Mouse (Mus musculus) heart, embryonic 16.5 days (tissue): ENCODE measurements at regions not wholly inside any gene's neighbourhood (a gene's known extent, or its start where the extent isn't known, plus 50 kb on each side); places are given as distances from the start of the nearest gene placed in this dataset.
"Not testable (repeated sequence)": the region's sequence is repeated elsewhere in the genome, so short reads cannot be mapped to it uniquely, and the experiment has no call there.

Experiments used
- ATAC-seq: fragments of 200-750 bp; cut with Nextera tagmentation; replicated peaks from 2 replicates; pipeline ENCODE4 v1.8.0; 2017; ENCODE audit warnings: moderate number of reproducible peaks; ENCODE audit not compliant: insufficient read depth, low FRiP score; ENCODE audit errors: extremely low read depth
- H3K27ac ChIP-seq: fragments of 300-500 bp; sonication (generic); 2 replicates; pipeline ENCODE4 v1.5.1; 2014; ENCODE audit warnings: mild to moderate bottlenecking, low read length, control low read depth, moderate library complexity
- H3K27me3 ChIP-seq: fragments of 300-500 bp; sonication (generic); 2 replicates; pipeline ENCODE4 v1.6.1; 2014; ENCODE audit warnings: low read length, mixed read lengths; ENCODE audit not compliant: control insufficient read depth, insufficient read depth
- H3K36me3 ChIP-seq: fragments of 300-500 bp; sonication (generic); 2 replicates; pipeline ENCODE4 v1.6.1; 2014; ENCODE audit not compliant: control insufficient read depth, insufficient read depth
- H3K4me1 ChIP-seq: fragments of 300-500 bp; sonication (generic); 2 replicates; pipeline ENCODE4 v1.6.1; 2014; ENCODE audit warnings: low read length, mixed read lengths; ENCODE audit not compliant: control insufficient read depth, insufficient read depth
- H3K4me2 ChIP-seq: fragments of 300-500 bp; sonication (generic); 2 replicates; pipeline ENCODE4 v1.6.1; 2014; ENCODE audit warnings: low read depth, mild to moderate bottlenecking, control low read depth, low read length
- H3K4me3 ChIP-seq: fragments of 300-500 bp; sonication (generic); 2 replicates; pipeline ENCODE4 v1.5.1; 2014; ENCODE audit warnings: mild to moderate bottlenecking, control low read depth, low read length
- H3K9ac ChIP-seq: fragments of 300-500 bp; sonication (generic); 2 replicates; pipeline ENCODE4 v1.6.1; 2014; ENCODE audit warnings: low read length, control low read depth
- H3K9me3 ChIP-seq: fragments of 300-500 bp; sonication (generic); replicated peaks from 2 replicates; pipeline ENCODE4 v1.6.1; 2016; ENCODE audit warnings: low read length; ENCODE audit not compliant: control insufficient read depth
- WGBS: fragments of 180-500 bp; shearing (Covaris S2); extraction: QIAGEN DNeasy Blood & Tissue Kit; methylation state at CpG from one replicate; pipeline ENCODE4 v1.1.7; 2014; 5-methylcytosine and 5-hydroxymethylcytosine counted together

DNA sequence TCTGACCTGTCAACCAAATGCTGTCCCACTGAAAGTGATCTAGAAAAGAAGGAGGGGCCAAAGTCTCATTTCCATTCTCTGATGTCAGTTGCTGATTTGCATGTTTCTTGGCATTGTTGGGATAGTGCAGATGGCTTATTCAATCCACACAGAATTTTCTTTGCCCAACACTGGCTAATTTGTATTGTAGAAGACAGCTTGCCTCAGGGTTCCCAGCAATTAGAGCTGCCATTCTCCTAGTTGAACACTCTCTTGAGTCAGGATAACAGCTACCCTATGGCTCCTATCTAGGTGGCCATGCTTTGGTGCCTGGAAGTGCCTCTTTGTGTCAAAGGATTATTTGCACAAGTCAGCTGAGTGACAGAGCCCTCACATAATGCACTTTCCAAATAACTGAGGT, 569.0 kb downstream of the Lrriq3 start:
- no peaks in the 10 kb centered on the region for H3K9me3 ChIP-seq
- no peaks in the 10 kb centered on the region for H3K36me3 ChIP-seq
- no peak for ATAC-seq
- no peak overlapping the region for H3K4me3 ChIP-seq
- H3K27me3 ChIP-seq = no peaks in the 10 kb centered on the region
- no peak overlapping the region for H3K4me2 ChIP-seq
- no peak overlapping the region for H3K27ac ChIP-seq
- no peaks in the 10 kb centered on the region for H3K4me1 ChIP-seq
- H3K9ac ChIP-seq = no peak overlapping the region

DNA sequence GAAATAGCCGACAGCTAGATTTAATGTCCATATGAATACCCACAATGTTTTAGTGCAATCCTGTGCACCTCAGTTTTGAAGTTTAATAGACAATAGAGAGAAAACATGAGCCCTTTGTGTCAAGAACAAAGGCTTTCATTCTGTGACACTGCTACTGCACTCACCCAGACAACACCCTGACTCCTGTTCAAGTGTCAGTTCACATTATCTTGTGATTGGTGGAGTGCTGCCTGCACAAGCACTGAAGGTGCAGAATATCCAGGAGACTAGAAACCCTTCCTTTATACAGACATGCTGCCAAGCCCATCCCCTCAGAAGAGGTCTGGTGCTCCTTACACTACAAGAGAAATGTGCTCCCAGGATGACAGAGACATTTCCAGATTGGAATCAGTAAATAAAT, 579.3 kb downstream of the Lrriq3 start:
- Histone ChIP-seq H3K4me1 (no peaks in the 10 kb centered on the region), H3K4me2 (no peak overlapping the region), H3K4me3 (no peak overlapping the region), H3K9ac (no peak overlapping the region), H3K9me3 (no peaks in the 10 kb centered on the region), H3K27ac (no peak overlapping the region), H3K36me3 (no peaks in the 10 kb centered on the region), H3K27me3 (no peaks in the 10 kb centered on the region)
- ATAC-seq = no peak
- WGBS = 68% methylated on average over 1 of the region's 1 CpGs

DNA sequence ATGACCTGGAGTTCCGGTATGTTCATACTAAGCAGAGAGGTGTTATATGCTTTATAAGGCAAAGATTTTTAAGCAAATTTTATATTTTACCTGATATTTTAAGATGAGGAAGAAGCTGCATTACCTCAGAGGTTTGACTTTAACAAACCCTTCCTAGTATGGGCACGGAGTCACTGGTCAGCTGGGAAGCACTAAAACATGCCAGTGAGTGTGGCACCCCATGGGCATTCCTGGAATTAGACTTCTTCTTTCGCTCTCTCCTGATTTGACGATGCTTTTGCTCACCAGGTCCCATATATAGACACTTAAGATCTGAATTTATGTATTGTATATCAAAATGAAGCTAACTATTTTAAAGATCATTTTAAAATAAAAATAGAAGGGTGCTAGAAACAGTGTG, 587.0 kb downstream of the Lrriq3 start:
- H3K27me3 ChIP-seq = no peaks in the 10 kb centered on the region
- WGBS = 77% methylated on average over 4 of the region's 4 CpGs
- no peak overlapping the region for H3K9ac ChIP-seq
- no peak overlapping the region for H3K4me3 ChIP-seq
- H3K36me3 ChIP-seq = no peaks in the 10 kb centered on the region
- H3K4me1 ChIP-seq = no peaks in the 10 kb centered on the region
- no peak for ATAC-seq
- no peak overlapping the region for H3K4me2 ChIP-seq
- H3K27ac ChIP-seq = no peak overlapping the region
- H3K9me3 ChIP-seq = no peaks in the 10 kb centered on the region

GRCm38 (mm10) chr3:155682921-155683813, 589.9 kb downstream of the Lrriq3 start:
- no peak overlapping the region for H3K9ac ChIP-seq
- H3K4me3 ChIP-seq = no peak overlapping the region
- WGBS = 60% methylated on average over 8 of the region's 8 CpGs
- H3K9me3 ChIP-seq = no peaks in the 10 kb centered on the region
- H3K4me2 ChIP-seq = no peak overlapping the region
- no peak for ATAC-seq
- no peaks in the 10 kb centered on the region for H3K4me1 ChIP-seq
- H3K27me3 ChIP-seq = no peaks in the 10 kb centered on the region
- no peak overlapping the region for H3K27ac ChIP-seq
- no peaks in the 10 kb centered on the region for H3K36me3 ChIP-seq

DNA sequence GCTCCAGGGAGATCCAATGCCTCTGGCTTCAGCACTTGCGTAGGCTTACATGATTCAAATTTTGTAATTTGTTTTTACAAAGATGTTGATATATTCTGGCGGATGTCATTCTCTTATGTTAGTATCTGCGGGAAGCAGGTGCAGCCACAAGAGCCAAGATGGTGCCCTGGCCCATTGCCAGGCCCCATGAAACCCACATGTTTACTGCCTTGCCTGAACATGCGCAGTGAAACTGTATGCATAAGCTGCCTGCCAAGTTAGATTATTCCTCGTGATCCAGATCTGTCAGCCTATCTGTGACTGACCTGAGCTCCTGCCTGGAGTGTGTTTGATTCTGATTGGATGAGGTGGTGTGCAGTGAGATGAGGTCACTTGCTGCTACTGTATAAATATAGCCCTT, 595.1 kb downstream of the Lrriq3 start:
- Histone ChIP-seq H3K27ac (no peak overlapping the region), H3K4me3 (no peak overlapping the region), H3K9me3 (no peaks in the 10 kb centered on the region), H3K9ac (no peak overlapping the region), H3K27me3 (no peaks in the 10 kb centered on the region), H3K4me1 (no peaks in the 10 kb centered on the region), H3K36me3 (no peaks in the 10 kb centered on the region), H3K4me2 (no peak overlapping the region)
- no peak for ATAC-seq
- 77% methylated on average over 5 of the region's 5 CpGs for WGBS

- Histone ChIP-seq H3K9me3 (no peaks in the 10 kb centered on the region), H3K4me2 (no peak overlapping the region), H3K36me3 (no peaks in the 10 kb centered on the region), H3K27me3 (no peaks in the 10 kb centered on the region), H3K9ac (no peak overlapping the region), H3K27ac (no peak overlapping the region), H3K4me1 (no peaks in the 10 kb centered on the region), H3K4me3 (no peak overlapping the region)
- ATAC-seq = no peak
- WGBS = 73% methylated on average over 5 of the region's 5 CpGs
Measured at GRCm38 (mm10) chr3:155723011-155723510, 629.8 kb downstream of the Lrriq3 start.

DNA sequence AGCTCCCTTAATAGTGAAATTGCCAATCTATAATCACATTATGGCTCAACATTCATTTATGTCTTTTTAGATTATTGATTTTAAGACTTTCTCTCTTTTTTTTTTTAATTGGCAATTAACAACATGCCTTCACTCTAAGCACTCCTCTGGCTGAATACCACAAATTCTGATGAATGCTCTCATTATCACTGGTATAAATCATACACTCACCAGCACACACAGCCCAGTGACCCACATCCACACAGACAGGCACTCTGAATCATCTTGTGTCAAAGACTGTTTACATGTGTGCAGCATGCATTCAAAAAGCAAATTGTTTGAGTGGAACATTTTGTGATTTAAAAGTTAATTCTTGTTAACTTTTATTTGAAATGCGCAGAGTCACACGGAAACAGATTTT, 649.2 kb downstream of the Lrriq3 start:
- ATAC-seq = no peak
- 93% methylated on average over 2 of the region's 2 CpGs for WGBS
- H3K27ac ChIP-seq = no peak overlapping the region
- no peak overlapping the region for H3K4me3 ChIP-seq
- H3K9ac ChIP-seq = no peak overlapping the region
- no peaks in the 10 kb centered on the region for H3K9me3 ChIP-seq
- no peaks in the 10 kb centered on the region for H3K36me3 ChIP-seq
- H3K4me2 ChIP-seq = no peak overlapping the region
- no peaks in the 10 kb centered on the region for H3K4me1 ChIP-seq
- H3K27me3 ChIP-seq = no peaks in the 10 kb centered on the region

- 25% methylated on average over 1 of the region's 1 CpGs for WGBS
- not testable (repeated sequence) for H3K9me3 ChIP-seq, H3K27me3 ChIP-seq, ATAC-seq, H3K9ac ChIP-seq, H3K4me3 ChIP-seq, H3K36me3 ChIP-seq, H3K4me2 ChIP-seq, H3K4me1 ChIP-seq, H3K27ac ChIP-seq
Measured at GRCm38 (mm10) chr3:155746601-155747000, 653.4 kb downstream of the Lrriq3 start.

GRCm38 (mm10) chr3:155747511-155747910, 654.3 kb downstream of the Lrriq3 start:
- Histone ChIP-seq H3K4me2 (no peak overlapping the region), H3K4me3 (no peak overlapping the region), H3K9ac (no peak overlapping the region), H3K36me3 (no peaks in the 10 kb centered on the region), H3K27ac (no peak overlapping the region), H3K4me1 (no peaks in the 10 kb centered on the region), H3K27me3 (no peaks in the 10 kb centered on the region), H3K9me3 (no peaks in the 10 kb centered on the region)
- no peak for ATAC-seq
